Comparison of ENCODE assay signal across 26 mouse cellular contexts in the genomic region with DNA sequence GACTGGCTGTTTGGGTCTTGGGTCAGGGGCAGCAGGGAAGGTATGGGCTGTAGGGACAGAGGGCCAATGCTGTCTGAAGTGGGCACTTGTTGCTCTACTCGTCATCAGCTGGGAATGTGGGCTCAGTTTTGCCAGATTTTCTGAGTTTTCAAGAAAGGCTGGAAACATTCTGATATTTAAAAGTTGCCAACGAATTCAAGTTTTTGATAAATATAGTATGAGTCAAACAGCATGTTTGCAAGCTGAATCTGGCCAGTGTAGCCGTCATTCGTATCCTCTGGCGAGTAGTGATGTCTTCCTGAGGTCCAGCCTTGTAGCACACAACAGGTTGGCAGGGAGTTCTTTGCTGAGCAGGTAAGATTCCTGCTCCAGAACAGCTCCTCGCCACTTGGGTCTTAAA. TPM values are rescaled to one million over a fixed set of nuclear protein-coding genes. Genes with fewer than 3 reads are reported as not detected.
"Had no signal": no experiment of that assay in that cellular context is flagged by ENCODE, and none has a peak within 500 bp of the region (broad histone marks: within the 10 kb centered on the region; RNA-seq: fewer than 3 reads in every experiment).

No protein-coding gene starts in this region.

- H3K36me3 ChIP-seq: heart, embryonic 12.5 days; hindbrain, embryonic 10.5 days; hindbrain, embryonic 12.5 days; limb, embryonic 10.5 days; limb, embryonic 12.5 days; liver, embryonic 13.5 days; liver, embryonic 15.5 days had no signal

- H3K9ac ChIP-seq: heart, embryonic 12.5 days; hindbrain, embryonic 12.5 days; hindbrain, embryonic 14.5 days; limb, embryonic 12.5 days; liver, embryonic 13.5 days; liver, embryonic 15.5 days had no signal

- H3K9me3 ChIP-seq: heart, embryonic 12.5 days; hindbrain, embryonic 10.5 days; hindbrain, embryonic 12.5 days; limb, embryonic 10.5 days; limb, embryonic 12.5 days; liver, embryonic 13.5 days; liver, embryonic 15.5 days had no signal

- H3K27ac ChIP-seq: gastrocnemius, adult 2 months; heart, adult 2 months; hindbrain, embryonic 10.5 days; hindbrain, embryonic 12.5 days; hindbrain, embryonic 14.5 days; layer of hippocampus, adult 2 months; left cerebral cortex, adult 2 months; limb, embryonic 10.5 days; limb, embryonic 12.5 days; liver, embryonic 13.5 days; liver, embryonic 15.5 days had no signal

- ATAC-seq: hindbrain, embryonic 16.5 days; inflammation-experienced regulatory T-cells, adult 6 months; intestine, embryonic 16.5 days had no signal

- H3K4me1 ChIP-seq: liver, embryonic 15.5 days had no signal

- H3K4me3 ChIP-seq: gastrocnemius, adult 2 months; heart, adult 2 months; heart, embryonic 12.5 days; hindbrain, embryonic 10.5 days; hindbrain, embryonic 12.5 days; layer of hippocampus, adult 2 months; left cerebral cortex, adult 2 months; limb, embryonic 10.5 days; limb, embryonic 12.5 days; liver, embryonic 13.5 days; liver, embryonic 15.5 days had no signal

- DNase-seq: gastrocnemius, adult 2 months; gastrocnemius, postnatal 10 days; gastrocnemius, postnatal 25 days; heart, adult 2 months; heart, postnatal 10 days; heart, postnatal 4 days; kidney, adult 11 months; kidney, adult 2 months; kidney, adult 9 months; kidney, postnatal 10 days; kidney, postnatal 25 days; kidney, postnatal 4 days; liver; liver, embryonic 13.5 days had no signal

- H3K4me2 ChIP-seq: heart, embryonic 12.5 days; hindbrain, embryonic 12.5 days; hindbrain, embryonic 14.5 days; limb, embryonic 12.5 days; liver, embryonic 13.5 days; liver, embryonic 15.5 days had no signal

RNA-seq across cellular contexts. Expression of a gene that starts 3.0 kb away (rescaled TPM):
- polyA plus RNA-seq: inflammation-experienced regulatory T-cells, adult 6 months had no signal
